Mouse (Mus musculus): ENCODE data around the gene Rnls. TPM values are rescaled to one million over a fixed set of nuclear protein-coding genes. Genes with fewer than 3 reads are reported as not detected.

Gene Rnls
- polyA plus RNA-seq, 1 experiment from 2014 or later = 6.0 TPM

DNA sequence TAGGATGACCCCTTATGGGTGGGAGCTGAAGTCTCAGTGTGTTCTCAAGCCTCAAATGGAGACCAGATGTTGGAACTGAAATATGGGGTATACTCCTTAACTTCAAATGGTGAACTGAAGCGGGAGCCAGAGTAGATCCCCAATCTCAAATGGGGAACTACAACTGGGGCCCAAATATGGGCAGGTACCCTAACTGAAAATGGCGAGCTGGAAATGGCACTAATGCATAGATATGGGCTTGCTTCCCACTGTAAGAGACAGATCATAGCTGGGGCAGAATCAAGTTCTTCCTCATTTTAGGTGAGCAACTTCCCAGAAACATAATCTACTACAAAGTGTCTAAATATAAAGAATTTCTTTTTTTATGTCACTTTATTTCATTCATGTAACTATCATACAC, 121.9 kb downstream of the Rnls start:
- 82% methylated on average over 2 of the region's 2 CpGs for WGBS
- H3K9ac ChIP-seq (ENCODE audit: low read length) = no peak overlapping the region

DNA sequence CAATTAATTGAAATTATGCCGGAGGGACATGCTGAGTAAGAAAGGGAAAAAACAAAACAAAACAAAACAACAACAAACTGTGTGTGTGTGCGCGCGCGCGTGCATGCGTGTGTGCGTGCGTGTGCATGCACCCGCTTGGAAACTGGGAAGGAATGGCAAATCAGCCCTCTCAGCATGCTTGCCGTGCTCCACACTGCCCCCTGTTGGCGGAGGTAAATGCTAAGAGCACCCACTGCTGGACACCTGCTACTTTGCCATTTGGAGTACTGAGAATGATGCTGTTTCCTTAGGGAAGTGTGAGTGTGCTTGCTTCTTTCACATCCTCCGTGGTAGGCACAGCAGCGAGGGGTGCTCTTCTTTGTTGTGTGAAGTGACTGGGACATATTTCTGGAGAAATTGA, 124.1 kb downstream of the Rnls start:
- ATAC-seq (replicated peaks; ENCODE audit: low FRiP score) (no peak), DNase-seq (ENCODE audit: low spot score) (no peak)
- Histone ChIP-seq H3K27ac (ENCODE audit: low read depth, low read length) (no peak overlapping the region), H3K27me3 (ENCODE audit: control insufficient read depth, insufficient read depth, low read length) (no peaks in the 10 kb centered on the region), H3K4me2 (ENCODE audit: low read depth, low read length, severe bottlenecking) (no peak overlapping the region), H3K36me3 (ENCODE audit: control insufficient read depth, insufficient read depth, low read length) (no peaks in the 10 kb centered on the region), H3K4me3 (ENCODE audit: low read depth, low read length) (no peak overlapping the region), H3K9ac (ENCODE audit: low read length) (no peak overlapping the region), H3K9me3 (ENCODE audit: control insufficient read depth, low read length) (no peaks in the 10 kb centered on the region), H3K4me1 (replicated peaks; ENCODE audit: control insufficient read depth, insufficient read depth, low read length) (no peaks in the 10 kb centered on the region)
- WGBS = 81% methylated on average over 14 of the region's 14 CpGs

More for the DNA sequence above, 121.9 kb downstream of the Rnls start:
- Histone ChIP-seq H3K4me2 (ENCODE audit: low read depth, low read length, severe bottlenecking) (no peak overlapping the region), H3K36me3 (ENCODE audit: control insufficient read depth, insufficient read depth, low read length) (no peaks in the 10 kb centered on the region), H3K27ac (ENCODE audit: low read depth, low read length) (no peak overlapping the region), H3K4me1 (replicated peaks; ENCODE audit: control insufficient read depth, insufficient read depth, low read length) (no peaks in the 10 kb centered on the region), H3K4me3 (ENCODE audit: low read depth, low read length) (no peak overlapping the region), H3K9me3 (ENCODE audit: control insufficient read depth, low read length) (no peaks in the 10 kb centered on the region), H3K27me3 (ENCODE audit: control insufficient read depth, insufficient read depth, low read length) (no peaks in the 10 kb centered on the region)
- no peak for ATAC-seq (replicated peaks; ENCODE audit: low FRiP score)
- DNase-seq (ENCODE audit: low spot score) = no peak

DNA sequence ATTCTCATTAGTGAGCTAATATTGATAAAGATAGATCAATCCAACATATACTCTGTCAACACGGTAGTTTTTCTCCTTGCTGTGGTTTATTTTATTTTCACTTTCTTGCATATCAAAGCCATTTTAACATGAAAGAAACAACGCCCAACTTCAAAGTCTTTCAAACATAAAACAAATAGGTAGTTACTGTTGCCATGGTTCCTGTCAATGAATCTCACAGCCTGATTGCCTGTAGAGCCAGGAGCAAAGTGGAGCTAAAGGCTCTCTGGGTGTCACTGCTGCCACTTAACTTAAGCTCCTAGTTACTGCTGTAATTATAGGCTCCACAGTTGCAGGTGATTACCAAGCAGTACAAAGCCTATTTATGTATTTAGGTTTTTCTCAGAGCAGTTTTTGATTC, 126.8 kb downstream of the Rnls start:
- Histone ChIP-seq H3K27me3 (ENCODE audit: control insufficient read depth, insufficient read depth, low read length) (no peaks in the 10 kb centered on the region), H3K36me3 (ENCODE audit: control insufficient read depth, insufficient read depth, low read length) (no peaks in the 10 kb centered on the region), H3K4me2 (ENCODE audit: low read depth, low read length, severe bottlenecking) (no peak overlapping the region), H3K9ac (ENCODE audit: low read length) (no peak overlapping the region), H3K9me3 (ENCODE audit: control insufficient read depth, low read length) (no peaks in the 10 kb centered on the region), H3K4me3 (ENCODE audit: low read depth, low read length) (no peak overlapping the region), H3K4me1 (replicated peaks; ENCODE audit: control insufficient read depth, insufficient read depth, low read length) (no peaks in the 10 kb centered on the region), H3K27ac (ENCODE audit: low read depth, low read length) (no peak overlapping the region)
- DNase-seq (ENCODE audit: low spot score) (no peak), ATAC-seq (replicated peaks; ENCODE audit: low FRiP score) (no peak)
- WGBS = 29% methylated on average over 2 of the region's 2 CpGs

DNA sequence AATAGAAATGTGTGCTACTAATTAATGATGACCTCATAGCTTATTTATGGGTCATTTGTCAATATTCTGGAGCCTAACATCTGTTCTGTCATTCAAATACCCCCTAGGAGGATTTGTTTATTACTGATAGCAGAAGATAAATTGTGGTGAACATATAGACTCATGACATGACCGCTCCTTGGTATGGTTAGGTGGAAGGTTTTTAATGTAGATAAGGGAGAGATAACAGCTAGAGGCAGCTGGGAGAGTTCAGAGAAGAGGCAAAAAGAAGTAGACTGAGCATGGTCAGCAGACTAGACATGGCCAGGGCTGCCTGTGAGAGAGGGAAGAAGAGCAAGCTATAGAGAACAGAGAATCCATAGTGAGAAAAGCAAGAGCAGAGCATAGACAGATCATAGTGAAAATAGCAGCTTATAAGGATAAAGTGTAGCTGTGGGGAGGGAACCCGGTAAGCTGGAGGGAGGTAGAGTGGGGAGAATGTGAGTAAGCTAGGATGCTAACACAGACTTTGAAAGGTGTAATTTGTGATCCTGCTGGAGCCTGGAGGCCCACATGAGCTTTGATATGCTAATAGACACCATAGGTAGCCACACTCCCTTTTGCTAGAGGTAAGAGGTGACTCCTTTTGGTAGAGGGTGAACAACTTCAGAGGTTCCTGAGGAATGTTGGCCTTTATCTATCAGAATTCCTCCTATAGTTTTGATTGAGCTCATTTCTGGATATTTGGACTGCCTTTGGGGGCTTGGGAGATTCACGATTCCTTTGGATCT, 127.7 kb downstream of the Rnls start:
- Histone ChIP-seq H3K36me3 (ENCODE audit: control insufficient read depth, insufficient read depth, low read length) (no peaks in the 10 kb centered on the region), H3K27me3 (ENCODE audit: control insufficient read depth, insufficient read depth, low read length) (no peaks in the 10 kb centered on the region), H3K27ac (ENCODE audit: low read depth, low read length) (no peak overlapping the region), H3K9me3 (ENCODE audit: control insufficient read depth, low read length) (no peaks in the 10 kb centered on the region), H3K4me1 (replicated peaks; ENCODE audit: control insufficient read depth, insufficient read depth, low read length) (no peaks in the 10 kb centered on the region), H3K4me3 (ENCODE audit: low read depth, low read length) (no peak overlapping the region), H3K9ac (ENCODE audit: low read length) (no peak overlapping the region), H3K4me2 (ENCODE audit: low read depth, low read length, severe bottlenecking) (no peak overlapping the region)
- ATAC-seq (replicated peaks; ENCODE audit: low FRiP score) (no peak), DNase-seq (ENCODE audit: low spot score) (no peak)
- 59% methylated on average over 3 of the region's 3 CpGs for WGBS

DNA sequence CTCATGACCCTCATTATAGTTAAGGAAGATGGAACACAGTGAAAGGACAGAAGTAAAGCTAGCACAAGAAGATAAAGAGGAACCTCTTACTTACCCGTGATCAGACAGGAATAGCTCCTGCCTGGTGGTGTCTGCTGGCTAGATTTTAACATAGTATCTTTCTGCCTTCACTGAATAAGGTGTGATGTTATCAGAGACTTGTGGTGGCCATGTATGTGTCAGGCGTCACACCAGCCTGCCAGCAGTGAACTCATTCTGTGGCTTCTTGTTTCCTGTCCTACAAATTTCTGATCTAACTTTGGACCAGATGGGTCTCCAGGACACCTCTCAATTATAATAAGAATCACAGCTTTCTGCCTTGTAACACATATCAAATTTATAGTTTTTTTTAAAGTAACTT, 129.7 kb downstream of the Rnls start:
- H3K4me1 ChIP-seq (replicated peaks; ENCODE audit: control insufficient read depth, insufficient read depth, low read length) = no peaks in the 10 kb centered on the region
- H3K4me3 ChIP-seq (ENCODE audit: low read depth, low read length) = no peak overlapping the region
- no peaks in the 10 kb centered on the region for H3K9me3 ChIP-seq (ENCODE audit: control insufficient read depth, low read length)
- no peaks in the 10 kb centered on the region for H3K27me3 ChIP-seq (ENCODE audit: control insufficient read depth, insufficient read depth, low read length)
- no peak overlapping the region for H3K9ac ChIP-seq (ENCODE audit: low read length)
- no peak overlapping the region for H3K27ac ChIP-seq (ENCODE audit: low read depth, low read length)
- DNase-seq (ENCODE audit: low spot score) = no peak
- no peak for ATAC-seq (replicated peaks; ENCODE audit: low FRiP score)
- H3K4me2 ChIP-seq (ENCODE audit: low read depth, low read length, severe bottlenecking) = no peak overlapping the region
- 82% methylated on average over 2 of the region's 2 CpGs for WGBS
- H3K36me3 ChIP-seq (ENCODE audit: control insufficient read depth, insufficient read depth, low read length) = no peaks in the 10 kb centered on the region

DNA sequence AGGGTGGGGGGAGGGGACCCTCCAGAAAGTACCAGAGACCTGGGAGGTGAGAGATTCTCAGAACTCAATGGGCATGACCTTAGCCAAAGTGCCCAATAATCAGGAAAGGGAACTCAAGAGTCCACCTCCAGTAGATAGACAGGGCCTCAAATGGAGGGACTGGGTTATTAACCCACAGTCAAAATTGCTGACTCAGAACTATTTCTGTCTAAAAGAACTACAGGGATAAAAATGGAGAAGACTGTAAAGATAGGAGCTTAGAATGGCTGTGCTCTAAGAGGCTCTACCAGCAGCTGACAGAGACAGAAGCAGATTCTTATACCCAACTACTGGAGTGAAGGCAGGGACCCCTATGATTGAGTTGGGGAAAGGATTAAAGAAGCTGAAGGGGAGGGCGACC, 132.9 kb downstream of the Rnls start:
- no peaks in the 10 kb centered on the region for H3K27me3 ChIP-seq (ENCODE audit: control insufficient read depth, insufficient read depth, low read length)
- H3K27ac ChIP-seq (ENCODE audit: low read depth, low read length) = no peak overlapping the region
- DNase-seq (ENCODE audit: low spot score) (no peak), ATAC-seq (replicated peaks; ENCODE audit: low FRiP score) (no peak)
- no peaks in the 10 kb centered on the region for H3K36me3 ChIP-seq (ENCODE audit: control insufficient read depth, insufficient read depth, low read length)
- no peaks in the 10 kb centered on the region for H3K9me3 ChIP-seq (ENCODE audit: control insufficient read depth, low read length)
- no peak overlapping the region for H3K9ac ChIP-seq (ENCODE audit: low read length)
- no peak overlapping the region for H3K4me3 ChIP-seq (ENCODE audit: low read depth, low read length)
- no peak overlapping the region for H3K4me2 ChIP-seq (ENCODE audit: low read depth, low read length, severe bottlenecking)
- no peaks in the 10 kb centered on the region for H3K4me1 ChIP-seq (replicated peaks; ENCODE audit: control insufficient read depth, insufficient read depth, low read length)
- WGBS = 95% methylated on average over 1 of the region's 1 CpGs

DNA sequence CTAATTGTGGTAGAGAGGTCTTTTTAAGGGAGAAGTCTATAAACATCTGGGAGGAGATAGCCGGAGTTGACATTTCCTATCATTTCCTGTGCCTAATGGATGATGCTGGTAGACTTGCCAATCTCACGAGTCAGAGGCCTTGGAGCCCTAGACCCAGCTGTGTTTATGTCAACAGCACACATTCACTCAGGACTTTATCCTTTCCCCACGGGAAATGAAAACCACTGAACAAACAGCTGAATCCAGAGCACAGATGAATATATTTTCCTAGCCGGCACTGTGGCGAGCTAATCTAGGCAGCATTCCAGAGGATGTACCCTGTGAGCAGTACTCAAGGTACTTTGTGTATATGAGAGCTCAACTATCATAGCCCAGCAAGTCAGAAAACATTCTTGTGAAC, 138.2 kb downstream of the Rnls start:
- no peak for DNase-seq (ENCODE audit: low spot score)

DNA sequence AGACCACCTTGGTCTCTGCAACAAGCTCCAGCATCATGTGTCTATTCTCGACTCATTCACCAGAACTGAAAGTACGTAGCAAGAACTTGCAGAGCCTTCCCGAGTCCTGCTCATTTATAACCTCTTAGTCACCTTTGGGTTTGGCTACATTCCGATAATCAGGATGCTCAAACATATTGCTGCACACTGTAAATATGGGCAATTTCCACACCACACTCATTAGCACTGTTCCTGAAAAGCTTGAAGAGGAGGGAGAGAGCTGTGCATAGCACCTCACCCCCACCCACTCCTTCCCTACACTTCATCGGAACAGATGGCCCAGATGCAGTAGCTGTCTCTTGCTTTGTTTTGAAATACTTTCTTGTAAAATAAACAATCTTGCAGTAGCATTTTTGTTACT, 139.9 kb downstream of the Rnls start:
- Histone ChIP-seq H3K27me3 (ENCODE audit: control insufficient read depth, insufficient read depth, low read length) (no peaks in the 10 kb centered on the region), H3K9ac (ENCODE audit: low read length) (no peak overlapping the region), H3K4me1 (replicated peaks; ENCODE audit: control insufficient read depth, insufficient read depth, low read length) (no peaks in the 10 kb centered on the region), H3K4me2 (ENCODE audit: low read depth, low read length, severe bottlenecking) (no peak overlapping the region), H3K36me3 (ENCODE audit: control insufficient read depth, insufficient read depth, low read length) (no peaks in the 10 kb centered on the region), H3K9me3 (ENCODE audit: control insufficient read depth, low read length) (no peaks in the 10 kb centered on the region), H3K4me3 (ENCODE audit: low read depth, low read length) (no peak overlapping the region), H3K27ac (ENCODE audit: low read depth, low read length) (no peak overlapping the region)
- 85% methylated on average over 5 of the region's 5 CpGs for WGBS
- no peak for DNase-seq (ENCODE audit: low spot score)
- no peak for ATAC-seq (replicated peaks; ENCODE audit: low FRiP score)

More for the DNA sequence above, 138.2 kb downstream of the Rnls start:
- Histone ChIP-seq H3K4me1 (replicated peaks; ENCODE audit: control insufficient read depth, insufficient read depth, low read length) (no peaks in the 10 kb centered on the region), H3K36me3 (ENCODE audit: control insufficient read depth, insufficient read depth, low read length) (no peaks in the 10 kb centered on the region), H3K9ac (ENCODE audit: low read length) (no peak overlapping the region), H3K27me3 (ENCODE audit: control insufficient read depth, insufficient read depth, low read length) (no peaks in the 10 kb centered on the region), H3K4me3 (ENCODE audit: low read depth, low read length) (no peak overlapping the region), H3K27ac (ENCODE audit: low read depth, low read length) (no peak overlapping the region), H3K9me3 (ENCODE audit: control insufficient read depth, low read length) (no peaks in the 10 kb centered on the region), H3K4me2 (ENCODE audit: low read depth, low read length, severe bottlenecking) (no peak overlapping the region)
- WGBS = 84% methylated on average over 5 of the region's 5 CpGs
- no peak for ATAC-seq (replicated peaks; ENCODE audit: low FRiP score)

DNA sequence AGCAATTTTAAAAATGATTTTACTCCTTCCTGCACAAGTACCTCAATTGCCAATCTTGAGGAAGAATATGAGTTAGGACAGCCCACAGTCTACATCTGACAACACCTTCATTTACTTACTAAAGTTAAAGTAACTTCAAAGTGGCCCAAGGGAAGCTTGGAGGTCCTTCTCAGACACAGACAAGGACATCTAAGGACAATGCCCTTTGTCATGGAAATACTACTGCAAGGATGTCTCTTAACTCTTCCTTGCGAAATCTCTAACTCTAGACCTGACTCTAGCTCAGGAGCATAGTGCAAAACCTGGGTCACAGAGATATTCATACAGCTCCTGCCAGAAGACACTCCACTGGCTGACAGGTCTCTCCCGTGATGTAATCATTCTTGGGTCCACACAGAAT, 147.9 kb downstream of the Rnls start:
- ATAC-seq (replicated peaks; ENCODE audit: low FRiP score) = no peak

More for the DNA sequence above, 147.9 kb downstream of the Rnls start:
- Histone ChIP-seq H3K36me3 (ENCODE audit: control insufficient read depth, insufficient read depth, low read length) (no peaks in the 10 kb centered on the region), H3K27ac (ENCODE audit: low read depth, low read length) (no peak overlapping the region), H3K27me3 (ENCODE audit: control insufficient read depth, insufficient read depth, low read length) (no peaks in the 10 kb centered on the region), H3K4me2 (ENCODE audit: low read depth, low read length, severe bottlenecking) (no peak overlapping the region), H3K4me3 (ENCODE audit: low read depth, low read length) (no peak overlapping the region), H3K4me1 (replicated peaks; ENCODE audit: control insufficient read depth, insufficient read depth, low read length) (no peaks in the 10 kb centered on the region), H3K9me3 (ENCODE audit: control insufficient read depth, low read length) (no peaks in the 10 kb centered on the region), H3K9ac (ENCODE audit: low read length) (no peak overlapping the region)
- no peak for DNase-seq (ENCODE audit: low spot score)
- WGBS = 82% methylated on average over 2 of the region's 2 CpGs

All from forebrain, embryonic 11.5 days (tissue).